Comparison of ENCODE assay signal across 8 mouse cellular contexts in genomic region chr4:110287412-110288067, GRCm38 (mm10).
DNase-seq lines count a peak whose midpoint lies in the region; ATAC-seq lines count a peak whose summit lies in the region.

No protein-coding gene starts in this region.

- H3K9me3 ChIP-seq in heart, embryonic 12.5 days (replicated peaks): no peaks in the 10 kb centered on the region
- no peaks in the 10 kb centered on the region for H3K9me3 ChIP-seq in hindbrain, embryonic 10.5 days
- H3K9me3 ChIP-seq in limb, embryonic 13.5 days: no peaks in the 10 kb centered on the region
- no peaks in the 10 kb centered on the region for H3K9me3 ChIP-seq in liver, embryonic 11.5 days (ENCODE audit: control insufficient read depth, low read length)

- ATAC-seq in heart, embryonic 12.5 days (ENCODE audit: insufficient number of reproducible peaks, low FRiP score): no peak
- no peak; the same call in 1 of the 2 replicates for ATAC-seq in limb, embryonic 13.5 days (ENCODE audit: low FRiP score, low read depth)
- no peak for ATAC-seq in liver, embryonic 11.5 days (replicated peaks; ENCODE audit: low FRiP score)

- H3K27ac ChIP-seq in heart, embryonic 12.5 days (ENCODE audit: poor library complexity, severe bottlenecking): no peak overlapping the region
- peak overlapping the region; percentile 92 for H3K27ac ChIP-seq in hindbrain, embryonic 10.5 days
- no peak overlapping the region for H3K27ac ChIP-seq in limb, embryonic 13.5 days
- no peak overlapping the region for H3K27ac ChIP-seq in liver, embryonic 11.5 days (ENCODE audit: low read depth, low read length)

- intact Hi-C loops in gastrocnemius, postnatal 36 days (cut with DNase I): no loop called here

- no peaks in the 10 kb centered on the region for H3K27me3 ChIP-seq in heart, embryonic 12.5 days (replicated peaks)
- H3K27me3 ChIP-seq in hindbrain, embryonic 10.5 days (ENCODE audit: insufficient read depth, poor library complexity, severe bottlenecking): no peaks in the 10 kb centered on the region
- H3K27me3 ChIP-seq in limb, embryonic 13.5 days: 0 out of 2 replicates have a peak, but pooled peaks cover 4% of the 10 kb centered on the region
- no peaks in the 10 kb centered on the region for H3K27me3 ChIP-seq in liver, embryonic 11.5 days (replicated peaks; ENCODE audit: control insufficient read depth, insufficient read depth, low read length)

- H3K4me1 ChIP-seq in heart, embryonic 12.5 days (replicated peaks): peaks cover 20% of the 10 kb centered on the region; the same call in 1 of the 2 replicates
- peaks cover 81% of the 10 kb centered on the region for H3K4me1 ChIP-seq in hindbrain, embryonic 10.5 days (replicated peaks)
- peaks cover 21% of the 10 kb centered on the region for H3K4me1 ChIP-seq in limb, embryonic 13.5 days
- H3K4me1 ChIP-seq in liver, embryonic 11.5 days (replicated peaks; ENCODE audit: control insufficient read depth, insufficient read depth, low read length): no peaks in the 10 kb centered on the region

- H3K36me3 ChIP-seq in heart, embryonic 12.5 days: no peaks in the 10 kb centered on the region
- H3K36me3 ChIP-seq in hindbrain, embryonic 10.5 days: no peaks in the 10 kb centered on the region
- no peaks in the 10 kb centered on the region for H3K36me3 ChIP-seq in limb, embryonic 13.5 days
- no peaks in the 10 kb centered on the region for H3K36me3 ChIP-seq in liver, embryonic 11.5 days (ENCODE audit: control insufficient read depth, insufficient read depth, low read length)

- H3K4me3 ChIP-seq in heart, embryonic 12.5 days: no peak overlapping the region
- H3K4me3 ChIP-seq in hindbrain, embryonic 10.5 days: peak overlapping the region; percentile 59
- no peak overlapping the region for H3K4me3 ChIP-seq in limb, embryonic 13.5 days
- H3K4me3 ChIP-seq in liver, embryonic 11.5 days (ENCODE audit: low read depth, low read length): no peak overlapping the region

- no peak for DNase-seq in heart, adult 8-10 months (ENCODE audit: low spot score)
- DNase-seq in cerebellum, postnatal 14 days: peak; percentile 75 to 81
- DNase-seq in hindbrain, embryonic 10.5 days (ENCODE audit: low spot score): peak; percentile 68
- DNase-seq in right cerebral cortex, postnatal 4 days: peak; percentile 33
- DNase-seq in gastrocnemius, postnatal 36 days: no peak
- no peak for DNase-seq in liver, embryonic 11.5 days (ENCODE audit: low spot score)

- no peak overlapping the region for H3K9ac ChIP-seq in heart, embryonic 12.5 days
- no peak overlapping the region for H3K9ac ChIP-seq in limb, embryonic 13.5 days
- no peak overlapping the region for H3K9ac ChIP-seq in liver, embryonic 11.5 days (ENCODE audit: low read depth, low read length)

- peak overlapping the region; percentile 29 for H3K4me2 ChIP-seq in heart, embryonic 12.5 days
- H3K4me2 ChIP-seq in limb, embryonic 13.5 days (replicated peaks): 0 out of 2 replicates have a peak overlapping the region, but pooled peaks have one; percentile 0
- no peak overlapping the region for H3K4me2 ChIP-seq in liver, embryonic 11.5 days

- 26% methylated on average over 11 of the region's 11 CpGs for WGBS in heart, embryonic 12.5 days
- WGBS in hindbrain, embryonic 10.5 days: 18% methylated on average over 11 of the region's 11 CpGs
- 13% methylated on average over 11 of the region's 11 CpGs for WGBS in limb, embryonic 13.5 days
- 20% methylated on average over 11 of the region's 11 CpGs for WGBS in liver, embryonic 11.5 days

Comparison
In these comparisons a context has a peak if more than half of its experiments do, and no peak if none do; other contexts are left out.
1. DNase-seq: peak in cerebellum, postnatal 14 days (2 of 2), hindbrain, embryonic 10.5 days (single experiment) and right cerebral cortex, postnatal 4 days (single experiment); none in heart, adult 8-10 months (single experiment), gastrocnemius, postnatal 36 days (0 of 2) and liver, embryonic 11.5 days (single experiment).